Mouse (Mus musculus) intestine, postnatal 0 days (tissue): ENCODE measurements around the gene Sox15. TPM values are rescaled to one million over a fixed set of nuclear protein-coding genes. Genes with fewer than 3 reads are reported as not detected.
"Not testable (repeated sequence)": the region's sequence is repeated elsewhere in the genome, so short reads cannot be mapped to it uniquely, and the experiment has no call there.

Experiments
- ATAC-seq: fragments of 200-750 bp; cut with Nextera tagmentation; 2 replicates; pipeline ENCODE4 v1.8.0; 2017; ENCODE audit warnings: mild to moderate bottlenecking, moderate TSS enrichment, moderate library complexity
- H3K27ac ChIP-seq: fragments of 300-500 bp; sonication (generic); 2 replicates; pipeline ENCODE4 v1.5.1; 2014; ENCODE audit warnings: mild to moderate bottlenecking, low read depth, low read length, moderate library complexity
- H3K27me3 ChIP-seq: fragments of 300-500 bp; sonication (generic); replicated peaks from 2 replicates; pipeline ENCODE4 v1.6.1; 2014; ENCODE audit warnings: low read length, mixed read lengths; ENCODE audit not compliant: control insufficient read depth, insufficient read depth
- H3K36me3 ChIP-seq: fragments of 300-500 bp; sonication (generic); 2 replicates; pipeline ENCODE4 v1.6.1; 2014; ENCODE audit warnings: mild to moderate bottlenecking, moderate library complexity; ENCODE audit not compliant: control insufficient read depth, insufficient read depth
- H3K4me1 ChIP-seq: fragments of 300-500 bp; sonication (generic); replicated peaks from 2 replicates; pipeline ENCODE4 v1.6.1; 2014; ENCODE audit warnings: antibody characterized with exemption, low read length, mixed read lengths; ENCODE audit not compliant: control insufficient read depth, insufficient read depth
- H3K4me2 ChIP-seq: fragments of 300-500 bp; sonication (generic); replicated peaks from 2 replicates; pipeline ENCODE4 v1.6.1; 2014; ENCODE audit warnings: low read depth, mild to moderate bottlenecking, moderate library complexity
- H3K4me3 ChIP-seq: fragments of 300-500 bp; sonication (generic); 2 replicates; pipeline ENCODE4 v1.5.1; 2014; ENCODE audit warnings: low read depth, low read length
- H3K9ac ChIP-seq: fragments of 300-500 bp; sonication (generic); 2 replicates; pipeline ENCODE4 v1.6.1; 2014; ENCODE audit warnings: mild to moderate bottlenecking, low read depth, low read length
- H3K9me3 ChIP-seq: fragments of 300-500 bp; sonication (generic); 2 replicates; pipeline ENCODE4 v1.6.1; 2016; ENCODE audit warnings: mixed run types; ENCODE audit not compliant: control insufficient read depth
- CTCF ChIP-seq: sonication (generic); IDR thresholded peaks from 2 replicates; pipeline ENCODE4 v1.5.1; 2016; ENCODE audit warnings: low read depth, mild to moderate bottlenecking, control low read depth, antibody characterized with exemption, moderate library complexity
- WGBS: fragments of 180-500 bp; shearing (Covaris S2); extraction: QIAGEN DNeasy Blood & Tissue Kit; methylation state at CpG from one replicate; pipeline ENCODE4 v1.1.7; 2014; 5-methylcytosine and 5-hydroxymethylcytosine counted together
- microRNA counts: library from miRNA; unstranded; fragments of <30 nt; microRNA quantifications from one replicate; lab custom pipeline; 2016
- microRNA-seq: library from miRNA; unstranded; fragments of <30 nt; microRNA quantifications from one replicate; pipeline ENCODE4, GENCODE M21; 2016
- polyA plus RNA-seq: library from polyadenylated mRNA; unstranded; fragments of >200 nt; fragmentation: Nextera tagmentation; extraction: Ambion mirVana; gene quantifications from 2 replicates; pipeline ENCODE4 v1.2.1, GENCODE M21; 2015

Gene Sox15
- polyA plus RNA-seq, 1 experiment from 2014 or later = not detected

- H3K27ac ChIP-seq = no peak overlapping the region
- no peak for ATAC-seq
- H3K4me3 ChIP-seq = no peak overlapping the region
- TF ChIP-seq CTCF = no peak
- no peaks in the 10 kb centered on the region for H3K27me3 ChIP-seq
- H3K36me3 ChIP-seq = no peaks in the 10 kb centered on the region
- no peak overlapping the region for H3K9ac ChIP-seq
- 0 out of 2 replicates have a peak, but pooled peaks cover 7% of the 10 kb centered on the region for H3K4me1 ChIP-seq
- no peak overlapping the region for H3K4me2 ChIP-seq
- WGBS = 19% methylated on average over 1 of the region's 1 CpGs
- H3K9me3 ChIP-seq = no peaks in the 10 kb centered on the region
Observed at GRCm38 (mm10) chr11:69699595-69699994, 44.5 kb downstream of the Sox15 start.

GRCm38 (mm10) chr11:69702886-69703285, 47.8 kb downstream of the Sox15 start:
- H3K27ac ChIP-seq, H3K4me3 ChIP-seq, H3K4me1 ChIP-seq, H3K36me3 ChIP-seq, H3K9ac ChIP-seq, H3K4me2 ChIP-seq, H3K27me3 ChIP-seq, ATAC-seq, H3K9me3 ChIP-seq: not testable (repeated sequence)
- WGBS = 91% methylated on average over 10 of the region's 10 CpGs

- ATAC-seq, H3K4me2 ChIP-seq: not testable (repeated sequence)
- WGBS = 84% methylated on average over 2 of the region's 3 CpGs
Observed at GRCm38 (mm10) chr11:69703381-69703780, 48.3 kb downstream of the Sox15 start.

GRCm38 (mm10) chr11:69703814-69704612, 48.9 kb downstream of the Sox15 start:
- WGBS = 56% methylated on average over 8 of the region's 8 CpGs
- no peak for ATAC-seq
- Histone ChIP-seq H3K36me3 (no peaks in the 10 kb centered on the region), H3K4me1 (no peaks in the 10 kb centered on the region), H3K27ac (no peak overlapping the region), H3K27me3 (no peaks in the 10 kb centered on the region), H3K4me2 (no peak overlapping the region), H3K9me3 (no peaks in the 10 kb centered on the region), H3K9ac (no peak overlapping the region), H3K4me3 (no peak overlapping the region)
- TF ChIP-seq CTCF = no peak

More at GRCm38 (mm10) chr11:69703381-69703780, 48.3 kb downstream of the Sox15 start:
- H3K36me3 ChIP-seq, H3K9ac ChIP-seq, H3K9me3 ChIP-seq, H3K27ac ChIP-seq, H3K27me3 ChIP-seq, H3K4me1 ChIP-seq, H3K4me3 ChIP-seq: not testable (repeated sequence)

- Histone ChIP-seq H3K4me2 (no peak overlapping the region), H3K27me3 (no peaks in the 10 kb centered on the region), H3K9ac (no peak overlapping the region), H3K4me1 (no peaks in the 10 kb centered on the region), H3K36me3 (no peaks in the 10 kb centered on the region), H3K4me3 (no peak overlapping the region), H3K27ac (no peak overlapping the region), H3K9me3 (no peaks in the 10 kb centered on the region)
- ATAC-seq = no peak
- 22% methylated on average over 2 of the region's 2 CpGs for WGBS
- no peak for TF ChIP-seq CTCF
Observed at GRCm38 (mm10) chr11:69704613-69705010, 49.5 kb downstream of the Sox15 start.

MicroRNAs within 50 kb of the gene (microRNA counts, 519-probe panel; counts per million panel counts)
- microRNA mmu-miR-1934 (lab: Ali Mortazavi, UCI) (not detected), microRNA mmu-miR-467f (lab: Ali Mortazavi, UCI) (2,778 counts per million, percentile 27 among the panel's probes with 10 or more counts)

Small RNAs within 50 kb of the gene (microRNA-seq; reads per million reads assigned to microRNA genes)
- gene Mir1934 = 4.3 reads per million, percentile 10 among the genes with 10 or more reads in this experiment
- gene Mir467f = not detected

Other genes with a start within 250 kb of the Sox15 start
- 18.2 and 23.6 TPM in 2 replicates for gene Kdm6b, start 241.6 kb upstream of the Sox15 start, polyA plus RNA-seq
- 8.0 and 8.7 TPM in 2 replicates for gene Dnah2, start 106.2 kb upstream of the Sox15 start, polyA plus RNA-seq
- gene Efnb3, start 95.1 kb upstream of the Sox15 start, polyA plus RNA-seq = 4.4 and 4.6 TPM in 2 replicates
- 14.3 and 14.7 TPM in 2 replicates for gene Wrap53, start 75.1 kb upstream of the Sox15 start, polyA plus RNA-seq
- 48.0 and 49.6 TPM in 2 replicates for gene Trp53, start 75.0 kb upstream of the Sox15 start, polyA plus RNA-seq
- 5.9 and 7.5 TPM in 2 replicates for gene Atp1b2, start 49.4 kb upstream of the Sox15 start, polyA plus RNA-seq
- 0.24 TPM in 1 of 2 replicates, not detected in the other for gene Shbg, start 37.4 kb upstream of the Sox15 start, polyA plus RNA-seq
- 34.1 and 40.3 TPM in 2 replicates for gene Sat2, start 33.3 kb upstream of the Sox15 start, polyA plus RNA-seq
- 9.8 and 10.8 TPM in 2 replicates for gene Fxr2, start 22.3 kb upstream of the Sox15 start, polyA plus RNA-seq
- gene Mpdu1, start 7.3 kb downstream of the Sox15 start, polyA plus RNA-seq = 95.7 and 96.6 TPM in 2 replicates
- gene Cd68, start 10.8 kb downstream of the Sox15 start, polyA plus RNA-seq = 20.9 and 21.0 TPM in 2 replicates
- gene Eif4a1, start 17.1 kb downstream of the Sox15 start, polyA plus RNA-seq = 279 and 291 TPM in 2 replicates
- gene Senp3, start 26.8 kb downstream of the Sox15 start, polyA plus RNA-seq = 26.7 and 27.6 TPM in 2 replicates
- 1.6 and 1.8 TPM in 2 replicates for gene Tnfsf13, start 30.5 kb downstream of the Sox15 start, polyA plus RNA-seq
- gene Tnfsf12, start 40.5 kb downstream of the Sox15 start, polyA plus RNA-seq = 6.6 and 7.2 TPM in 2 replicates
- 4.1 and 4.8 TPM in 2 replicates for gene Tnfsfm13, start 40.8 kb downstream of the Sox15 start, polyA plus RNA-seq
- 13.3 and 14.0 TPM in 2 replicates for gene Polr2a, start 103.3 kb downstream of the Sox15 start, polyA plus RNA-seq
- gene Slc35g3, start 106.7 kb downstream of the Sox15 start, polyA plus RNA-seq = 0.09 and 0.12 TPM in 2 replicates
- gene Zbtb4, start 110.6 kb downstream of the Sox15 start, polyA plus RNA-seq = 2.1 and 2.4 TPM in 2 replicates
- 2.4 and 2.8 TPM in 2 replicates for gene Chrnb1, start 140.6 kb downstream of the Sox15 start, polyA plus RNA-seq
- gene Fgf11, start 146.5 kb downstream of the Sox15 start, polyA plus RNA-seq = 0.18 and 0.38 TPM in 2 replicates
- 58.0 and 59.4 TPM in 2 replicates for gene Tmem102, start 150.3 kb downstream of the Sox15 start, polyA plus RNA-seq
- gene Gm39566, start 160.0 kb downstream of the Sox15 start, polyA plus RNA-seq = not detected in 2 replicates
- gene Spem2, start 163.2 kb downstream of the Sox15 start, polyA plus RNA-seq = 0.07 TPM in 1 of 2 replicates, not detected in the other
- gene Spem1, start 166.9 kb downstream of the Sox15 start, polyA plus RNA-seq = not detected in 2 replicates
- 1.8 and 2.2 TPM in 2 replicates for gene Nlgn2, start 182.5 kb downstream of the Sox15 start, polyA plus RNA-seq
- 584 and 590 TPM in 2 replicates for gene Tmem256, start 183.2 kb downstream of the Sox15 start, polyA plus RNA-seq
- 42.0 and 44.8 TPM in 2 replicates for gene Plscr3, start 191.1 kb downstream of the Sox15 start, polyA plus RNA-seq
- 11.7 and 12.8 TPM in 2 replicates for gene Tnk1, start 203.4 kb downstream of the Sox15 start, polyA plus RNA-seq
- gene Tmem95, start 222.7 kb downstream of the Sox15 start, polyA plus RNA-seq = not detected in 2 replicates
- gene Kctd11, start 226.1 kb downstream of the Sox15 start, polyA plus RNA-seq = 4.0 and 4.1 TPM in 2 replicates
- gene Acap1, start 240.2 kb downstream of the Sox15 start, polyA plus RNA-seq = 1.1 TPM in 2 replicates
- gene 2810408A11Rik, start 245.7 kb downstream of the Sox15 start, polyA plus RNA-seq = 3.5 and 3.8 TPM in 2 replicates
- 9.7 and 10.3 TPM in 2 replicates for gene Neurl4, start 245.8 kb downstream of the Sox15 start, polyA plus RNA-seq